Mouse (Mus musculus) ES-Bruce4 (cell line): ENCODE data around the gene Pgm1. TPM values are rescaled to one million over a fixed set of nuclear protein-coding genes. Genes with fewer than 3 reads are reported as not detected.

ENCODE experiments used
- H3K27ac ChIP-seq: 2 replicates; pipeline ENCODE4 v1.5.1; 2012; ENCODE audit warnings: low read length, inconsistent platforms; ENCODE audit not compliant: insufficient read depth
- H3K27me3 ChIP-seq: 2 replicates; pipeline ENCODE4 v1.6.1; 2012; ENCODE audit warnings: mild to moderate bottlenecking, low read length, inconsistent platforms; ENCODE audit not compliant: control insufficient read depth, poor library complexity, insufficient read depth, severe bottlenecking
- H3K36me3 ChIP-seq: 2 replicates; pipeline ENCODE4 v1.6.1; 2012; ENCODE audit warnings: inconsistent platforms, mild to moderate bottlenecking, low read length, moderate library complexity; ENCODE audit not compliant: control insufficient read depth, poor library complexity, insufficient read depth, severe bottlenecking
- H3K4me1 ChIP-seq: one replicate; pipeline ENCODE4 v1.8.1; 2011; ENCODE audit warnings: low read length; ENCODE audit not compliant: control insufficient read depth, insufficient read depth
- H3K4me3 ChIP-seq: 2 replicates; pipeline ENCODE4 v1.5.1; 2011; ENCODE audit warnings: low read depth, mild to moderate bottlenecking, low read length
- H3K9ac ChIP-seq: 2 replicates; pipeline ENCODE4 v1.6.1; 2012; ENCODE audit warnings: low read depth, mild to moderate bottlenecking, inconsistent platforms; ENCODE audit not compliant: poor library complexity, severe bottlenecking
- H3K9me3 ChIP-seq: replicated peaks from 2 replicates; pipeline ENCODE4 v1.6.1; 2012; ENCODE audit warnings: mild to moderate bottlenecking, low read length, inconsistent platforms; ENCODE audit not compliant: control insufficient read depth, poor library complexity, insufficient read depth, severe bottlenecking
- CTCF ChIP-seq: IDR thresholded peaks from one replicate; pipeline ENCODE4 v1.8.1; 2011; ENCODE audit warnings: low read depth, low read length
- EP300 ChIP-seq: IDR thresholded peaks from 2 replicates; pipeline ENCODE4 v1.6.1; 2011; ENCODE audit warnings: low read depth, low read length; ENCODE audit not compliant: insufficient read depth
- POLR2A ChIP-seq: IDR thresholded peaks from one replicate; pipeline ENCODE4 v1.8.1; 2011; ENCODE audit warnings: low read length; ENCODE audit not compliant: insufficient read depth
- polyA plus RNA-seq: library from polyadenylated mRNA; stranded (reverse); fragments of >200 nt; gene quantifications from 2 replicates; pipeline ENCODE4 v1.2.4, GENCODE M21; 2011; ENCODE audit warnings: low read depth; ENCODE audit not compliant: missing spikeins, insufficient read depth, insufficient read length

The Pgm1 gene
- polyA plus RNA-seq, 1 experiment, result 39.0 TPM

- Histone ChIP-seq H3K27ac (no peak overlapping the region), H3K27me3 (no peaks in the 10 kb centered on the region), H3K9ac (no peak overlapping the region), H3K4me1 (no peaks in the 10 kb centered on the region), H3K9me3 (no peaks in the 10 kb centered on the region), H3K36me3 (no peaks in the 10 kb centered on the region), H3K4me3 (no peak overlapping the region)
- no peak for TF ChIP-seq POLR2A
- no peak for TF ChIP-seq CTCF
- TF ChIP-seq EP300, result no peak
These were observed 57.4 kb downstream of the Pgm1 start for GRCm38 (mm10) chr4:99986609-99987008.

GRCm38 (mm10) chr4:99988771-99989170 lies 59.6 kb downstream of the Pgm1 start:
- Histone ChIP-seq H3K9ac (no peak overlapping the region), H3K4me3 (no peak overlapping the region), H3K27ac (no peak overlapping the region), H3K4me1 (no peaks in the 10 kb centered on the region), H3K9me3 (no peaks in the 10 kb centered on the region), H3K27me3 (no peaks in the 10 kb centered on the region), H3K36me3 (no peaks in the 10 kb centered on the region)
- TF ChIP-seq POLR2A (no peak), CTCF (no peak), EP300 (no peak)

- no peak for TF ChIP-seq EP300
- no peak for TF ChIP-seq POLR2A
- no peak for TF ChIP-seq CTCF
- no peaks in the 10 kb centered on the region for H3K4me1 ChIP-seq
- H3K4me3 ChIP-seq, result no peak overlapping the region
- H3K9ac ChIP-seq, result no peak overlapping the region
- H3K36me3 ChIP-seq, result no peaks in the 10 kb centered on the region
- H3K27ac ChIP-seq, result no peak overlapping the region
- no peaks in the 10 kb centered on the region for H3K9me3 ChIP-seq
- H3K27me3 ChIP-seq, result no peaks in the 10 kb centered on the region
These were observed 71.8 kb downstream of the Pgm1 start for GRCm38 (mm10) chr4:100000971-100001370.

GRCm38 (mm10) chr4:100001806-100002205 lies 72.6 kb downstream of the Pgm1 start:
- TF ChIP-seq POLR2A (no peak), CTCF (no peak), EP300 (no peak)
- Histone ChIP-seq H3K9me3 (no peaks in the 10 kb centered on the region), H3K36me3 (no peaks in the 10 kb centered on the region), H3K4me3 (no peak overlapping the region), H3K9ac (no peak overlapping the region), H3K27ac (no peak overlapping the region), H3K27me3 (no peaks in the 10 kb centered on the region), H3K4me1 (no peaks in the 10 kb centered on the region)

DNA sequence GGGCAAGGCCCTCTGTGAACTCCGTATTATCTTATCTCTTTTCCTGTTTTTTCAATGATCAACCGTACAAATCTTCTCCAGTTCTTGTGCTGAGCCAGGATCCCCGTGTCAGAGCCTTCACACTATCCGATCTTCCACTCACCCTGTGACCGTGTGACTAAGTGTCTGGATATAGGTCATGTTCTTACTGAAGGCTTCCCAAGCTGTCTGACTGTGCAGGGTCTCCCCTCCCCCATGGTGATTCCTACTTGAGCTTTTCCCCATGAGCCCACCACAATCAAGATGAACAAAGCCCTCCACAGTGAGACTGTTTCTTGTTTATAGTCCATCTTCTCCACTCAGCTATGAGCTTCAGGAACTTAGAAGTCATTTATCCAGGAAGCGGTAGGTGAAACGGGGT lies 78.5 kb downstream of the Pgm1 start:
- no peaks in the 10 kb centered on the region for H3K9me3 ChIP-seq
- no peak overlapping the region for H3K9ac ChIP-seq
- TF ChIP-seq POLR2A, result no peak
- TF ChIP-seq CTCF, result no peak
- TF ChIP-seq EP300, result no peak
- no peak overlapping the region for H3K4me3 ChIP-seq
- H3K27ac ChIP-seq, result no peak overlapping the region
- no peaks in the 10 kb centered on the region for H3K36me3 ChIP-seq
- H3K4me1 ChIP-seq, result no peaks in the 10 kb centered on the region
- no peaks in the 10 kb centered on the region for H3K27me3 ChIP-seq

DNA sequence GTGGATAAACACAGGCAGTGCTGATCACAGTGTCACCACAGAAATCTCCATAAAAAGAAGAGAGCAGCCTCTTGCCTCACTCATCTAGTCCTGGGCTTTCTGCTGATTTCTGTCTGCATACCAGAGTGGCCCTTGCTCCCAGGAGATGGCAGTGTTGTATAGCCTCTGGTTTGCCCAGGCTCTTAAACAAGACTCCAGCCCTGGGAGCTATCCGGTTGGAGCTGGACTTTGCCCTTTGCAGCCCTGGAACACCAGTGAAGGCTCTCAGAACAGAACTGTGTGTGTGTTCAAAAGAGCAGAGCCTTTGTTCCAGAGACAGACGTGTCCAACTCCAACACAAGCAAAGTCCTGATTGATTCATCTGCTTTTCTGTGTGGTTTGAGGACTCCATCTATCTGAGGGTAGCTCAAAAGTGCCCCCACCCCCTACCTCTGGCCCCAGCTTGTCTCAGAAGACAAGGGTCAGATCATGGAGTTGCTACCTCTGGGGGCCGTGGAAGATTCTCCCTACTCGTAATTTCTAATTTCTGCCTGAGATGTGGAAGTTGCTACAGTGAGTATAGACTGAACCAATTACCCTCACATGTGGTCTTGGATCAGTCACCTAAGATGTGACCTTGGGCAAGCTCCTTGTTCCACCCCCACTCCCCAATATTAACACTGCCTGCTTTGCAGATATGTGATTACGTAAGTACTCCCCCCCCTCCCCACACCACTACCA lies 79.3 kb downstream of the Pgm1 start:
- Histone ChIP-seq H3K4me1 (no peaks in the 10 kb centered on the region), H3K9ac (no peak overlapping the region), H3K4me3 (no peak overlapping the region), H3K27ac (no peak overlapping the region), H3K9me3 (no peaks in the 10 kb centered on the region), H3K27me3 (no peaks in the 10 kb centered on the region), H3K36me3 (no peaks in the 10 kb centered on the region)
- TF ChIP-seq CTCF (peak; percentile 54), EP300 (no peak)
